Mouse (Mus musculus) hindbrain, embryonic 13.5 days (tissue): ENCODE results near the gene Mapkapk5. TPM values are rescaled to one million over a fixed set of nuclear protein-coding genes. Genes with fewer than 3 reads are reported as not detected.

Source experiments
- ATAC-seq: fragments of 200-750 bp; cut with Nextera tagmentation; 2 replicates; pipeline ENCODE4 v1.8.0; 2017; ENCODE audit warnings: moderate TSS enrichment; ENCODE audit not compliant: low FRiP score
- H3K27ac ChIP-seq: fragments of 300-500 bp; sonication (generic); 2 replicates; pipeline ENCODE4 v1.5.1; 2015; ENCODE audit warnings: inconsistent platforms, mild to moderate bottlenecking, moderate library complexity
- H3K27me3 ChIP-seq: fragments of 300-500 bp; sonication (generic); 2 replicates; pipeline ENCODE4 v1.6.1; 2015; ENCODE audit warnings: mild to moderate bottlenecking, inconsistent platforms
- H3K36me3 ChIP-seq: fragments of 300-500 bp; sonication (generic); 2 replicates; pipeline ENCODE4 v1.6.1; 2015; ENCODE audit warnings: mild to moderate bottlenecking, inconsistent platforms
- H3K4me1 ChIP-seq: fragments of 300-500 bp; sonication (generic); replicated peaks from 2 replicates; pipeline ENCODE4 v1.6.1; 2015; ENCODE audit warnings: inconsistent platforms
- H3K4me2 ChIP-seq: fragments of 300-500 bp; sonication (generic); 2 replicates; pipeline ENCODE4 v1.6.1; 2015; ENCODE audit warnings: inconsistent platforms, mild to moderate bottlenecking, moderate library complexity
- H3K4me3 ChIP-seq: fragments of 300-500 bp; sonication (generic); 2 replicates; pipeline ENCODE4 v1.5.1; 2015; ENCODE audit warnings: mild to moderate bottlenecking, inconsistent platforms
- H3K9ac ChIP-seq: fragments of 300-500 bp; sonication (generic); 2 replicates; pipeline ENCODE4 v1.6.1; 2015; ENCODE audit warnings: mild to moderate bottlenecking, inconsistent platforms
- H3K9me3 ChIP-seq: fragments of 300-500 bp; sonication (generic); 2 replicates; pipeline ENCODE4 v1.6.1; 2016; ENCODE audit warnings: inconsistent platforms
- WGBS: fragments of 180-500 bp; shearing (Covaris S2); methylation state at CpG from one replicate; pipeline ENCODE4 v1.1.7; 2015; 5-methylcytosine and 5-hydroxymethylcytosine counted together
- polyA plus RNA-seq: library from polyadenylated mRNA; unstranded; fragments of >200 nt; fragmentation: Nextera tagmentation; extraction: Ambion mirVana; gene quantifications from 2 replicates; pipeline ENCODE4 v1.2.1, GENCODE M21; 2015

Gene Mapkapk5
- polyA plus RNA-seq: 55.0 and 59.7 TPM in 2 replicates

- Histone ChIP-seq H3K9me3 (no peaks in the 10 kb centered on the region), H3K27me3 (no peaks in the 10 kb centered on the region), H3K4me1 (peaks cover 38% of the 10 kb centered on the region), H3K27ac (peak within 1 kb of the TSS; percentile 97), H3K36me3 (no peaks in the 10 kb centered on the region), H3K4me2 (peak within 1 kb of the TSS; percentile 80), H3K4me3 (peak within 1 kb of the TSS; percentile 100), H3K9ac (peak within 1 kb of the TSS; percentile 99)
- WGBS: 2% methylated on average over 55 of the region's 55 CpGs
- ATAC-seq: peak; percentile 91
These were observed at the start of gene Mapkapk5 for GRCm38 (mm10) chr5:121545793-121546529. Mapkapk5 (minus strand) TSS chr5:121545905.

GRCm38 (mm10) chr5:121594714-121595313 is 49.1 kb upstream of the Mapkapk5 start:
- Histone ChIP-seq H3K9ac (no peak overlapping the region), H3K27me3 (0 out of 2 replicates have a peak, but pooled peaks cover 7% of the 10 kb centered on the region), H3K27ac (peak overlapping the region; percentile 79; the same call in 1 of the 2 replicates), H3K4me2 (peak overlapping the region; percentile 95), H3K4me3 (peak overlapping the region; percentile 68; the same call in 1 of the 2 replicates), H3K36me3 (no peaks in the 10 kb centered on the region), H3K9me3 (no peaks in the 10 kb centered on the region), H3K4me1 (peaks cover 30% of the 10 kb centered on the region)
- 85% methylated on average over 6 of the region's 6 CpGs for WGBS
- no peak for ATAC-seq

- 3% methylated on average over 47 of the region's 47 CpGs for WGBS
- peak; percentile 83 for ATAC-seq
- H3K9ac ChIP-seq: peak within 1 kb of the TSS; percentile 84
- peak within 1 kb of the TSS; percentile 95 for H3K4me2 ChIP-seq
- H3K4me1 ChIP-seq: peaks cover 30% of the 10 kb centered on the region
- H3K36me3 ChIP-seq: no peaks in the 10 kb centered on the region
- no peaks in the 10 kb centered on the region for H3K9me3 ChIP-seq
- H3K27me3 ChIP-seq: 0 out of 2 replicates have a peak, but pooled peaks cover 7% of the 10 kb centered on the region
- peak within 1 kb of the TSS; percentile 68 for H3K4me3 ChIP-seq
- peak within 1 kb of the TSS; percentile 79 for H3K27ac ChIP-seq
These were observed 48.0 kb upstream of the Mapkapk5 start, which contains the start of gene Aldh2 for GRCm38 (mm10) chr5:121593451-121594401. Aldh2 (minus strand) TSS chr5:121593824.

- peak overlapping the region; percentile 68 for H3K4me3 ChIP-seq
These were observed 47.2 kb upstream of the Mapkapk5 start for GRCm38 (mm10) chr5:121592816-121593407.

GRCm38 (mm10) chr5:121592064-121592815 is 46.5 kb upstream of the Mapkapk5 start:
- 69% methylated on average over 11 of the region's 11 CpGs for WGBS
- Histone ChIP-seq H3K4me3 (peak overlapping the region; percentile 68), H3K36me3 (no peaks in the 10 kb centered on the region), H3K27me3 (0 out of 2 replicates have a peak, but pooled peaks cover 7% of the 10 kb centered on the region), H3K4me1 (peaks cover 30% of the 10 kb centered on the region), H3K27ac (no peak overlapping the region), H3K9ac (no peak overlapping the region), H3K9me3 (no peaks in the 10 kb centered on the region), H3K4me2 (peak overlapping the region; percentile 95)
- no peak for ATAC-seq

More at GRCm38 (mm10) chr5:121592816-121593407, 47.2 kb upstream of the Mapkapk5 start:
- peak overlapping the region; percentile 79; the same call in 1 of the 2 replicates for H3K27ac ChIP-seq
- no peaks in the 10 kb centered on the region for H3K36me3 ChIP-seq
- ATAC-seq: peak; percentile 50
- WGBS: 5% methylated on average over 32 of the region's 33 CpGs
- H3K4me2 ChIP-seq: peak overlapping the region; percentile 95
- H3K9ac ChIP-seq: peak overlapping the region; percentile 84
- H3K27me3 ChIP-seq: 0 out of 2 replicates have a peak, but pooled peaks cover 7% of the 10 kb centered on the region
- H3K9me3 ChIP-seq: no peaks in the 10 kb centered on the region
- H3K4me1 ChIP-seq: peaks cover 30% of the 10 kb centered on the region

- 77% methylated on average over 11 of the region's 11 CpGs for WGBS
- no peak for ATAC-seq
- no peak overlapping the region for H3K4me3 ChIP-seq
These were observed 45.8 kb upstream of the Mapkapk5 start for GRCm38 (mm10) chr5:121591417-121592063.

GRCm38 (mm10) chr5:121589928-121590327 is 44.2 kb upstream of the Mapkapk5 start:
- Histone ChIP-seq H3K9me3 (no peaks in the 10 kb centered on the region), H3K9ac (no peak overlapping the region), H3K4me1 (peaks cover 30% of the 10 kb centered on the region), H3K27me3 (0 out of 2 replicates have a peak, but pooled peaks cover 7% of the 10 kb centered on the region), H3K27ac (no peak overlapping the region), H3K4me2 (no peak overlapping the region), H3K4me3 (no peak overlapping the region), H3K36me3 (no peaks in the 10 kb centered on the region)
- 90% methylated on average over 6 of the region's 6 CpGs for WGBS
- ATAC-seq: no peak

More at GRCm38 (mm10) chr5:121591417-121592063, 45.8 kb upstream of the Mapkapk5 start:
- Histone ChIP-seq H3K9me3 (no peaks in the 10 kb centered on the region), H3K36me3 (no peaks in the 10 kb centered on the region), H3K4me2 (peak overlapping the region; percentile 95; the same call in 1 of the 2 replicates), H3K27ac (no peak overlapping the region), H3K9ac (no peak overlapping the region), H3K4me1 (peaks cover 30% of the 10 kb centered on the region), H3K27me3 (0 out of 2 replicates have a peak, but pooled peaks cover 7% of the 10 kb centered on the region)

- 79% methylated on average over 6 of the region's 6 CpGs for WGBS
These were observed 40.8 kb upstream of the Mapkapk5 start for GRCm38 (mm10) chr5:121586400-121587039.

GRCm38 (mm10) chr5:121585699-121586098 is 40.0 kb upstream of the Mapkapk5 start:
- Histone ChIP-seq H3K27me3 (no peaks in the 10 kb centered on the region), H3K4me2 (no peak overlapping the region), H3K36me3 (peaks cover 2% of the 10 kb centered on the region; the same call in 1 of the 2 replicates), H3K4me1 (0 out of 2 replicates have a peak, but pooled peaks cover 8% of the 10 kb centered on the region), H3K9me3 (no peaks in the 10 kb centered on the region), H3K4me3 (no peak overlapping the region), H3K9ac (no peak overlapping the region), H3K27ac (no peak overlapping the region)
- 80% methylated on average over 5 of the region's 5 CpGs for WGBS
- ATAC-seq: no peak

More at GRCm38 (mm10) chr5:121586400-121587039, 40.8 kb upstream of the Mapkapk5 start:
- H3K27ac ChIP-seq: no peak overlapping the region
- H3K4me1 ChIP-seq: peaks cover 12% of the 10 kb centered on the region; the same call in 1 of the 2 replicates
- no peak overlapping the region for H3K4me3 ChIP-seq
- H3K36me3 ChIP-seq: no peaks in the 10 kb centered on the region
- H3K4me2 ChIP-seq: no peak overlapping the region
- no peak for ATAC-seq
- H3K9ac ChIP-seq: no peak overlapping the region
- no peaks in the 10 kb centered on the region for H3K9me3 ChIP-seq
- no peaks in the 10 kb centered on the region for H3K27me3 ChIP-seq

GRCm38 (mm10) chr5:121585005-121585404 is 39.3 kb upstream of the Mapkapk5 start:
- 96% methylated on average over 10 of the region's 10 CpGs for WGBS
- H3K9ac ChIP-seq: no peak overlapping the region
- H3K27ac ChIP-seq: no peak overlapping the region
- no peak overlapping the region for H3K4me2 ChIP-seq
- H3K27me3 ChIP-seq: no peaks in the 10 kb centered on the region
- peaks cover 9% of the 10 kb centered on the region for H3K36me3 ChIP-seq
- no peak overlapping the region for H3K4me3 ChIP-seq
- H3K9me3 ChIP-seq: no peaks in the 10 kb centered on the region
- ATAC-seq: no peak
- 0 out of 2 replicates have a peak, but pooled peaks cover 8% of the 10 kb centered on the region for H3K4me1 ChIP-seq
